Mouse (Mus musculus) stomach, postnatal 0 days (tissue): ENCODE results near the gene Stk4.

Experiments
- CTCF ChIP-seq: IDR thresholded peaks from 2 replicates; pipeline ENCODE4 v1.5.1; 2016; ENCODE audit warnings: antibody characterized with exemption, low read depth, mild to moderate bottlenecking, moderate library complexity
- EP300 ChIP-seq: optimal IDR thresholded peaks from 2 replicates; pipeline ENCODE3; 2016; ENCODE audit warnings: antibody characterized with exemption

DNA sequence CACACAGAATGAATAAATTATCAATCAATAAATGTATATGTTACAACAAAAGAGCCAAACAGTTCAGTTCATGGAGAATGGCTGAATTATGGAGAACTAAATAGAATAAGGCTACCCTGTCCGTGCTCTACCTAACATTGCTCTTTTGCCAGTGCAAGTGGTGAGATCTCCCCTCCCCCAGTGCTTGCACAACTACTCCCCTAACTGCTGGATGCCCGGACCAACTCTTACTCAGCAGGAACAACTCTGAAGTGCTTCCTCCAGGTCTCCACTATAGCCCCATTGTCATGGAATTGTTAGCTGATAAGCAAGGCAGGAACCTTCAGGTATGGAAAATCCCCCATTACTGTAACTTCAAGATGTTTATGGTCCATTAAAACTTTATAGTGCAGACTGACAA lies 48.0 kb upstream of the Stk4 start:
- TF ChIP-seq CTCF = no peak
- TF ChIP-seq EP300 = no peak
